Comparison of ENCODE assay signal across 12 mouse cellular contexts in genomic region chr5:125165993-125166392, GRCm38 (mm10). TPM values are rescaled to one million over a fixed set of nuclear protein-coding genes. Genes with fewer than 3 reads are reported as not detected.
DNase-seq lines count a peak whose midpoint lies in the region; ATAC-seq and TF ChIP-seq lines count a peak whose summit lies in the region.
"Had no signal": no experiment of that assay in that cellular context is flagged by ENCODE, and none has a peak within 500 bp of the region (broad histone marks: within the 10 kb centered on the region; RNA-seq: fewer than 3 reads in every experiment).

No protein-coding gene starts in this region.

- no peaks in the 10 kb centered on the region for H3K27me3 ChIP-seq in heart, embryonic 12.5 days (replicated peaks)
- no peaks in the 10 kb centered on the region for H3K27me3 ChIP-seq in kidney, embryonic 16.5 days (ENCODE audit: insufficient read depth, low read length)
- H3K27me3 ChIP-seq in kidney, adult 2 months (replicated peaks; ENCODE audit: control insufficient read depth, insufficient read depth, low read length) = no peaks in the 10 kb centered on the region
- no peaks in the 10 kb centered on the region for H3K27me3 ChIP-seq in embryonic facial prominence, embryonic 14.5 days (replicated peaks; ENCODE audit: control insufficient read depth, insufficient read depth, low read length)
- no peaks in the 10 kb centered on the region for H3K27me3 ChIP-seq in thymus, adult 2 months (ENCODE audit: control insufficient read depth, insufficient read depth, low read length)
- H3K27me3 ChIP-seq: neural tube, embryonic 12.5 days had no signal

- TF ChIP-seq CTCF in kidney, adult 2 months (conservative IDR thresholded peaks at IDR 0.05; ENCODE audit: insufficient read depth, insufficient read length, low read depth, low read length) = no peak
- TF ChIP-seq CTCF in thymus, adult 2 months (IDR thresholded peaks at IDR 0.05; ENCODE audit: borderline replicate concordance, control insufficient read depth, extremely low read depth, insufficient read depth, low read length, poor library complexity) = no peak

- no peak overlapping the region for H3K9ac ChIP-seq in heart, embryonic 12.5 days
- H3K9ac ChIP-seq in kidney, embryonic 16.5 days (replicated peaks; ENCODE audit: low read length) = peak overlapping the region; percentile 29; the same call in 1 of the 2 replicates
- no peak overlapping the region for H3K9ac ChIP-seq in embryonic facial prominence, embryonic 14.5 days (ENCODE audit: low read depth, low read length)
- H3K9ac ChIP-seq: neural tube, embryonic 12.5 days had no signal

- DNase-seq in heart, postnatal 10 days = no peak
- no peak for DNase-seq in kidney, adult 2 months
- peak; percentile 82 for DNase-seq in ES-CJ7 (ENCODE audit: low read depth, low spot score)
- DNase-seq in embryonic facial prominence, embryonic 14.5 days (ENCODE audit: low spot score) = no peak
- no peak for DNase-seq in thymus, adult 2 months
- DNase-seq in cerebellum, postnatal 4 days (ENCODE audit: low spot score in 2 of 2) = no peak
- DNase-seq: gastrocnemius, postnatal 36 days; kidney, postnatal 10 days had no signal

- 82% methylated on average over 14 of the region's 14 CpGs for WGBS in heart, embryonic 12.5 days
- WGBS in kidney, embryonic 16.5 days = 82% methylated on average over 14 of the region's 14 CpGs
- WGBS in kidney, adult 2 months = 95% methylated on average over 14 of the region's 14 CpGs
- 92% methylated on average over 14 of the region's 14 CpGs for WGBS in embryonic facial prominence, embryonic 14.5 days
- WGBS in thymus, adult 2 months = over 99% methylated on average over 14 of the region's 14 CpGs

- no peaks in the 10 kb centered on the region for H3K9me3 ChIP-seq in heart, embryonic 12.5 days (replicated peaks)
- no peaks in the 10 kb centered on the region for H3K9me3 ChIP-seq in kidney, embryonic 16.5 days (ENCODE audit: low read length)
- H3K9me3 ChIP-seq in embryonic facial prominence, embryonic 14.5 days (ENCODE audit: control insufficient read depth, low read length) = no peaks in the 10 kb centered on the region
- H3K9me3 ChIP-seq: midbrain, embryonic 10.5 days; neural tube, embryonic 12.5 days had no signal

- H3K36me3 ChIP-seq in heart, embryonic 12.5 days = no peaks in the 10 kb centered on the region
- H3K36me3 ChIP-seq in kidney, embryonic 16.5 days (ENCODE audit: insufficient read depth, low read length) = no peaks in the 10 kb centered on the region
- H3K36me3 ChIP-seq in kidney, adult 2 months (ENCODE audit: control insufficient read depth, insufficient read depth, low read length) = no peaks in the 10 kb centered on the region
- H3K36me3 ChIP-seq in embryonic facial prominence, embryonic 14.5 days (ENCODE audit: control insufficient read depth, insufficient read depth, low read length) = 0 out of 2 replicates have a peak, but pooled peaks cover 3% of the 10 kb centered on the region
- H3K36me3 ChIP-seq in thymus, adult 2 months (ENCODE audit: control insufficient read depth, insufficient read depth, low read length) = no peaks in the 10 kb centered on the region

- H3K27ac ChIP-seq in heart, embryonic 12.5 days (ENCODE audit: poor library complexity, severe bottlenecking) = peak overlapping the region; percentile 69
- H3K27ac ChIP-seq in kidney, embryonic 16.5 days (ENCODE audit: low read length) = peak overlapping the region; percentile 79; the same call in 1 of the 2 replicates
- no peak overlapping the region for H3K27ac ChIP-seq in kidney, adult 2 months (ENCODE audit: insufficient read depth, low read depth, low read length)
- peak overlapping the region; percentile 85; the same call in 1 of the 2 replicates for H3K27ac ChIP-seq in embryonic facial prominence, embryonic 14.5 days (replicated peaks; ENCODE audit: low read depth, low read length)
- no peak overlapping the region for H3K27ac ChIP-seq in thymus, adult 2 months (ENCODE audit: control insufficient read depth, insufficient read depth, low read length)
- H3K27ac ChIP-seq: neural tube, embryonic 12.5 days had no signal

- no peak for TF ChIP-seq POLR2A in kidney, adult 2 months (IDR thresholded peaks at IDR 0.05; ENCODE audit: low read depth, low read length)
- TF ChIP-seq POLR2A in thymus, adult 2 months (IDR thresholded peaks at IDR 0.05; ENCODE audit: control insufficient read depth, extremely low read depth, insufficient read depth, low read length, poor library complexity) = no peak

- ATAC-seq in heart, embryonic 12.5 days (ENCODE audit: insufficient number of reproducible peaks, low FRiP score) = no peak
- ATAC-seq in kidney, embryonic 16.5 days (ENCODE audit: low FRiP score, low TSS enrichment) = no peak
- no peak for ATAC-seq in embryonic facial prominence, embryonic 14.5 days (ENCODE audit: low read depth)

- H3K4me2 ChIP-seq in heart, embryonic 12.5 days = no peak overlapping the region
- no peak overlapping the region for H3K4me2 ChIP-seq in kidney, embryonic 16.5 days (replicated peaks; ENCODE audit: low read depth, low read length)
- no peak overlapping the region for H3K4me2 ChIP-seq in embryonic facial prominence, embryonic 14.5 days (ENCODE audit: low read depth, low read length)

- no peak overlapping the region for H3K4me3 ChIP-seq in heart, embryonic 12.5 days
- H3K4me3 ChIP-seq in kidney, embryonic 16.5 days (ENCODE audit: low read length) = no peak overlapping the region
- H3K4me3 ChIP-seq in kidney, adult 2 months (ENCODE audit: insufficient read depth, low read depth, low read length) = no peak overlapping the region
- no peak overlapping the region for H3K4me3 ChIP-seq in embryonic facial prominence, embryonic 14.5 days (ENCODE audit: low read depth, low read length)
- H3K4me3 ChIP-seq in thymus, adult 2 months (ENCODE audit: control insufficient read depth, insufficient read depth, low read length) = no peak overlapping the region
- H3K4me3 ChIP-seq: midbrain, embryonic 10.5 days; neural tube, embryonic 12.5 days had no signal

- intact Hi-C loops in heart, postnatal 10 days (cut with DNase I) = no loop called here

- peaks cover 90% of the 10 kb centered on the region for H3K4me1 ChIP-seq in heart, embryonic 12.5 days (replicated peaks)
- H3K4me1 ChIP-seq in kidney, embryonic 16.5 days (ENCODE audit: insufficient read depth, low read length) = peaks cover 79% of the 10 kb centered on the region
- H3K4me1 ChIP-seq in kidney, adult 2 months (ENCODE audit: control insufficient read depth, insufficient read depth, low read length) = peaks cover 50% of the 10 kb centered on the region
- peaks cover 43% of the 10 kb centered on the region for H3K4me1 ChIP-seq in embryonic facial prominence, embryonic 14.5 days (ENCODE audit: control insufficient read depth, insufficient read depth, low read length)
- H3K4me1 ChIP-seq in thymus, adult 2 months (replicated peaks; ENCODE audit: control insufficient read depth, insufficient read depth, low read length) = peaks cover 19% of the 10 kb centered on the region

RNA-seq across cellular contexts. Expression of gene Ncor2, which starts 13.0 kb away (rescaled TPM):
- polyA plus RNA-seq in heart, embryonic 12.5 days (2016; fragmentation: Nextera tagmentation; extraction: Ambion mirVana) = 17.0 and 18.6 TPM in 2 replicates
- total RNA-seq in heart, postnatal 10 days (2021) = 100 to 1,000 TPM; 112 to 125 TPM
- 25.9 and 27.5 TPM in 2 replicates for polyA plus RNA-seq in kidney, embryonic 16.5 days (2015; fragmentation: Nextera tagmentation; extraction: Ambion mirVana)
- polyA plus RNA-seq in kidney, adult 2 months (2012; rRNA removed) = 32.0 and 38.8 TPM in 2 replicates
- polyA plus RNA-seq in embryonic facial prominence, embryonic 14.5 days (2014; fragmentation: Nextera tagmentation; extraction: Ambion mirVana) = 34.9 and 37.3 TPM in 2 replicates
- 75.8 and 98.4 TPM in 2 replicates for polyA plus RNA-seq in thymus, adult 2 months (2012; rRNA removed)

Comparison
In these comparisons a context has a peak if more than half of its experiments do, and no peak if none do; other contexts are left out.
1. H3K27ac ChIP-seq: peak in heart, embryonic 12.5 days (single experiment), kidney, embryonic 16.5 days (single experiment) and embryonic facial prominence, embryonic 14.5 days (single experiment); none in kidney, adult 2 months (single experiment) and thymus, adult 2 months (single experiment).